In genomic region chr16:57362679-57363401, GRCm38 (mm10) we compare ENCODE assay signal across 9 mouse cellular contexts. TPM values are rescaled to one million over a fixed set of nuclear protein-coding genes. Genes with fewer than 3 reads are reported as not detected.
DNase-seq lines count a peak whose midpoint lies in the region; ATAC-seq and TF ChIP-seq lines count a peak whose summit lies in the region.
"Had no signal": no experiment of that assay in that cellular context is flagged by ENCODE, and none has a peak within 500 bp of the region (broad histone marks: within the 10 kb centered on the region; RNA-seq: fewer than 3 reads in every experiment).

No protein-coding gene starts in this region.

- H3K4me2 ChIP-seq in forebrain, embryonic 14.5 days (ENCODE audit: low read length), result peak overlapping the region; percentile 20; the same call in 1 of the 2 replicates
- H3K4me2 ChIP-seq in heart, postnatal 0 days (ENCODE audit: low read depth, low read length), result peak overlapping the region; percentile 56
- H3K4me2 ChIP-seq in liver, embryonic 12.5 days, result peak overlapping the region; percentile 33
- H3K4me2 ChIP-seq in neural tube, embryonic 11.5 days (ENCODE audit: low read depth), result no peak overlapping the region

- ATAC-seq in cerebellum, adult (ENCODE audit: insufficient number of reproducible peaks, low FRiP score, low TSS enrichment), result peak; percentile 69
- peak; percentile 87 for ATAC-seq in forebrain, embryonic 14.5 days
- peak; percentile 86 for ATAC-seq in heart, postnatal 0 days (ENCODE audit: insufficient read depth, low read depth)
- ATAC-seq in liver, embryonic 12.5 days, result peak; percentile 64
- peak; percentile 79 for ATAC-seq in neural tube, embryonic 11.5 days (ENCODE audit: insufficient read depth, low FRiP score, low TSS enrichment)

- H3K4me1 ChIP-seq in E14TG2a.4 (replicated peaks; ENCODE audit: low read depth, low read length), result peaks cover 9% of the 10 kb centered on the region; the same call in 1 of the 2 replicates
- H3K4me1 ChIP-seq in forebrain, embryonic 14.5 days (ENCODE audit: control insufficient read depth, insufficient read depth, low read length), result no peaks in the 10 kb centered on the region
- peaks cover 19% of the 10 kb centered on the region; the same call in 1 of the 2 replicates for H3K4me1 ChIP-seq in heart, postnatal 0 days (ENCODE audit: control insufficient read depth, insufficient read depth)
- 0 out of 2 replicates have a peak, but pooled peaks cover 3% of the 10 kb centered on the region for H3K4me1 ChIP-seq in liver, embryonic 12.5 days
- peaks cover 4% of the 10 kb centered on the region; the same call in 1 of the 2 replicates for H3K4me1 ChIP-seq in neural tube, embryonic 11.5 days (ENCODE audit: control insufficient read depth, insufficient read depth, low read length)

- H3K27ac ChIP-seq in forebrain, embryonic 14.5 days (ENCODE audit: low read depth, low read length), result no peak overlapping the region
- peak overlapping the region; percentile 56; the same call in 1 of the 2 replicates for H3K27ac ChIP-seq in heart, postnatal 0 days (ENCODE audit: low read depth)
- H3K27ac ChIP-seq in liver, embryonic 12.5 days, result no peak overlapping the region
- no peak overlapping the region for H3K27ac ChIP-seq in neural tube, embryonic 11.5 days (ENCODE audit: low read depth, low read length)

- no peak for TF ChIP-seq CTCF in E14TG2a.4 (conservative IDR thresholded peaks at IDR 0.05; ENCODE audit: low read length)
- TF ChIP-seq CTCF in heart, postnatal 0 days (IDR thresholded peaks at IDR 0.05; ENCODE audit: low read depth), result peak; percentile 61

- DNase-seq in forebrain, embryonic 14.5 days (ENCODE audit: low spot score), result peak; percentile 49
- DNase-seq in heart, postnatal 0 days (ENCODE audit: low spot score), result peak; percentile 60
- DNase-seq in kidney, postnatal 36 days, result peak; percentile 54 to 64
- DNase-seq in neural tube, embryonic 11.5 days (ENCODE audit: low spot score), result peak; percentile 47
- DNase-seq in urinary bladder, postnatal 25 days (ENCODE audit: low spot score), result peak; percentile 32

- H3K36me3 ChIP-seq in E14TG2a.4 (ENCODE audit: insufficient read depth, low read length), result no peaks in the 10 kb centered on the region
- H3K36me3 ChIP-seq in forebrain, embryonic 14.5 days (ENCODE audit: control insufficient read depth, insufficient read depth, low read length), result no peaks in the 10 kb centered on the region
- H3K36me3 ChIP-seq in heart, postnatal 0 days (replicated peaks; ENCODE audit: control insufficient read depth, insufficient read depth, low read length), result no peaks in the 10 kb centered on the region
- no peaks in the 10 kb centered on the region for H3K36me3 ChIP-seq in liver, embryonic 12.5 days
- H3K36me3 ChIP-seq in neural tube, embryonic 11.5 days (ENCODE audit: control insufficient read depth, insufficient read depth, low read length), result no peaks in the 10 kb centered on the region

- WGBS in forebrain, embryonic 14.5 days, result 43% methylated on average over 18 of the region's 18 CpGs
- WGBS in heart, postnatal 0 days, result 35% methylated on average over 18 of the region's 18 CpGs
- WGBS in liver, embryonic 12.5 days (ENCODE audit: insufficient replicate concordance), result 40% methylated on average over 18 of the region's 18 CpGs
- whole genome bisulfite sequencing in neural tube, embryonic 11.5 days, result 39% methylated on average over 18 of the region's 18 CpGs

- H3K4me3 ChIP-seq in E14TG2a.4 (replicated peaks; ENCODE audit: low read length), result peak overlapping the region; percentile 64
- no peak overlapping the region for H3K4me3 ChIP-seq in forebrain, embryonic 14.5 days (ENCODE audit: low read depth, low read length)
- H3K4me3 ChIP-seq in heart, postnatal 0 days (ENCODE audit: low read depth, low read length), result peak overlapping the region; percentile 19; the same call in 1 of the 2 replicates
- no peak overlapping the region for H3K4me3 ChIP-seq in liver, embryonic 12.5 days
- H3K4me3 ChIP-seq in neural tube, embryonic 11.5 days (ENCODE audit: low read depth, low read length), result no peak overlapping the region
- H3K4me3 ChIP-seq: megakaryocyte, embryonic 14.5 days had no signal

- H3K9ac ChIP-seq in forebrain, embryonic 14.5 days (ENCODE audit: low read length), result no peak overlapping the region
- peak overlapping the region; percentile 35; the same call in 1 of the 2 replicates for H3K9ac ChIP-seq in heart, postnatal 0 days (replicated peaks; ENCODE audit: low read depth, low read length)
- H3K9ac ChIP-seq in liver, embryonic 12.5 days, result no peak overlapping the region
- no peak overlapping the region; the same call in 1 of the 2 replicates for H3K9ac ChIP-seq in neural tube, embryonic 11.5 days (ENCODE audit: low read length)

- no peaks in the 10 kb centered on the region for H3K27me3 ChIP-seq in E14TG2a.4 (ENCODE audit: insufficient read depth, low read length)
- no peaks in the 10 kb centered on the region for H3K27me3 ChIP-seq in forebrain, embryonic 14.5 days (replicated peaks; ENCODE audit: control insufficient read depth, insufficient read depth, low read length)
- H3K27me3 ChIP-seq in heart, postnatal 0 days (ENCODE audit: control insufficient read depth, insufficient read depth, low read length), result no peaks in the 10 kb centered on the region
- H3K27me3 ChIP-seq in liver, embryonic 12.5 days (replicated peaks), result no peaks in the 10 kb centered on the region
- H3K27me3 ChIP-seq in neural tube, embryonic 11.5 days (ENCODE audit: control insufficient read depth, insufficient read depth, low read length), result no peaks in the 10 kb centered on the region
- H3K27me3 ChIP-seq: megakaryocyte, embryonic 14.5 days had no signal

- no peaks in the 10 kb centered on the region for H3K9me3 ChIP-seq in E14TG2a.4 (ENCODE audit: low read length)
- H3K9me3 ChIP-seq in forebrain, embryonic 14.5 days (replicated peaks; ENCODE audit: control insufficient read depth, low read length), result no peaks in the 10 kb centered on the region
- H3K9me3 ChIP-seq in heart, postnatal 0 days (replicated peaks; ENCODE audit: control insufficient read depth, low read length), result no peaks in the 10 kb centered on the region
- H3K9me3 ChIP-seq in liver, embryonic 12.5 days (replicated peaks), result no peaks in the 10 kb centered on the region
- no peaks in the 10 kb centered on the region for H3K9me3 ChIP-seq in neural tube, embryonic 11.5 days (ENCODE audit: control insufficient read depth, low read length)
- H3K9me3 ChIP-seq: megakaryocyte, embryonic 14.5 days had no signal

- no peak for TF ChIP-seq EP300 in heart, postnatal 0 days (IDR thresholded peaks at IDR 0.05; ENCODE audit: low read depth)

RNA-seq across cellular contexts. Expression of gene Filip1l, which starts 9.9 kb away (rescaled TPM):
- polyA plus RNA-seq in forebrain, embryonic 14.5 days (2014; fragmentation: Nextera tagmentation; extraction: Ambion mirVana), result 2.2 and 2.5 TPM in 2 replicates
- 14.1 and 18.2 TPM in 2 replicates for total RNA-seq in heart, postnatal 0 days (2014; rRNA removed; ENCODE audit: low replicate concordance)
- 23.8 and 26.0 TPM in 2 replicates for polyA plus RNA-seq in heart, postnatal 0 days (2015; fragmentation: Nextera tagmentation; extraction: Ambion mirVana)
- 3.8 and 4.3 TPM in 2 replicates for polyA plus RNA-seq in liver, embryonic 12.5 days (2016; fragmentation: Nextera tagmentation; extraction: Ambion mirVana)
- 13.0 and 15.4 TPM in 2 replicates for polyA plus RNA-seq in neural tube, embryonic 11.5 days (2014; fragmentation: Nextera tagmentation; extraction: Ambion mirVana)

Comparison
In these comparisons a context has a peak if more than half of its experiments do, and no peak if none do; other contexts are left out.
1. H3K4me3 ChIP-seq: peak in E14TG2a.4 (single experiment) and heart, postnatal 0 days (single experiment); none in forebrain, embryonic 14.5 days (single experiment), liver, embryonic 12.5 days (single experiment) and neural tube, embryonic 11.5 days (single experiment).
2. Peak in every context shown above with its lines, with median percentiles within 50 percentile points of each other: ATAC-seq and DNase-seq.